In the genomic region with DNA sequence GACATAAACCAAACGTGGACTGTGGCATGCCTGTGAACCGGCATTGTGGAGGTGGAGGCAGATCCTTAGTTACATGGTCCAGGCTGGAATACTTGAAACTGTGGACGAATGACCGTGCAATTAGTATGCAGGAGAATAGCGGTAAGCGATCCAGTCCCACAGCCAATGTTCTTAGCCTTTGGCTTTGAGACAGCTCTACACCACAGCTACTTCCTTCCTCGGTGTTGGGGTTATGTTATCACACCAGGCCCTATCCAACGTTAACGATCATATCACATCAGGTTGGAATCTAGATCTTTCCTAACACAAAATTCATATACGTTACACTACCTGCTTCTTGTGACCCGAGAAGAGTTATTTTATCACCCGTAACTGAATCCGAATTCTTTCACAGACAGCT, we compare ENCODE assay signal across 8 mouse cellular contexts. TPM values are rescaled to one million over a fixed set of nuclear protein-coding genes. Genes with fewer than 3 reads are reported as not detected.
DNase-seq lines count a peak whose midpoint lies in the region; ATAC-seq lines count a peak whose summit lies in the region.

No protein-coding gene starts in this region.

- 76% methylated on average over 13 of the region's 13 CpGs for WGBS in neural tube, embryonic 11.5 days
- 76% methylated on average over 13 of the region's 13 CpGs for WGBS in forebrain, embryonic 13.5 days
- WGBS in limb, embryonic 15.5 days = 68% methylated on average over 13 of the region's 13 CpGs
- 70% methylated on average over 13 of the region's 13 CpGs for WGBS in stomach, embryonic 16.5 days

- H3K9me3 ChIP-seq in neural tube, embryonic 11.5 days (ENCODE audit: control insufficient read depth, low read length) = no peaks in the 10 kb centered on the region
- H3K9me3 ChIP-seq in forebrain, embryonic 13.5 days (replicated peaks) = no peaks in the 10 kb centered on the region
- H3K9me3 ChIP-seq in limb, embryonic 15.5 days = no peaks in the 10 kb centered on the region
- H3K9me3 ChIP-seq in stomach, embryonic 16.5 days (replicated peaks; ENCODE audit: control insufficient read depth, low read length) = no peaks in the 10 kb centered on the region

- H3K9ac ChIP-seq in neural tube, embryonic 11.5 days (ENCODE audit: low read length) = peak overlapping the region; percentile 82; the same call in 1 of the 2 replicates
- peak overlapping the region; percentile 94 for H3K9ac ChIP-seq in forebrain, embryonic 13.5 days
- peak overlapping the region; percentile 95; the same call in 1 of the 2 replicates for H3K9ac ChIP-seq in limb, embryonic 15.5 days
- peak overlapping the region; percentile 98; the same call in 1 of the 2 replicates for H3K9ac ChIP-seq in stomach, embryonic 16.5 days (ENCODE audit: low read length)

- H3K4me2 ChIP-seq in neural tube, embryonic 11.5 days (ENCODE audit: low read depth) = peak overlapping the region; percentile 53
- peak overlapping the region; percentile 94 for H3K4me2 ChIP-seq in forebrain, embryonic 13.5 days
- H3K4me2 ChIP-seq in limb, embryonic 15.5 days = peak overlapping the region; percentile 69
- peak overlapping the region; percentile 86 for H3K4me2 ChIP-seq in stomach, embryonic 16.5 days (ENCODE audit: low read depth, low read length)

- H3K4me1 ChIP-seq in neural tube, embryonic 11.5 days (ENCODE audit: control insufficient read depth, insufficient read depth, low read length) = peaks cover 10% of the 10 kb centered on the region
- H3K4me1 ChIP-seq in forebrain, embryonic 13.5 days = peaks cover 28% of the 10 kb centered on the region
- H3K4me1 ChIP-seq in limb, embryonic 15.5 days = peaks cover 22% of the 10 kb centered on the region
- H3K4me1 ChIP-seq in stomach, embryonic 16.5 days (ENCODE audit: control insufficient read depth, insufficient read depth, low read length) = peaks cover 17% of the 10 kb centered on the region

- no peaks in the 10 kb centered on the region for H3K36me3 ChIP-seq in neural tube, embryonic 11.5 days (ENCODE audit: control insufficient read depth, insufficient read depth, low read length)
- H3K36me3 ChIP-seq in forebrain, embryonic 13.5 days (ENCODE audit: poor library complexity, severe bottlenecking) = peaks cover 24% of the 10 kb centered on the region
- H3K36me3 ChIP-seq in limb, embryonic 15.5 days = peaks cover 23% of the 10 kb centered on the region
- H3K36me3 ChIP-seq in stomach, embryonic 16.5 days (ENCODE audit: control insufficient read depth, insufficient read depth, low read length) = 0 out of 2 replicates have a peak, but pooled peaks cover 2% of the 10 kb centered on the region

- no peak for ATAC-seq in neural tube, embryonic 11.5 days (ENCODE audit: insufficient read depth, low FRiP score, low TSS enrichment)
- ATAC-seq in forebrain, embryonic 13.5 days = no peak
- no peak for ATAC-seq in limb, embryonic 15.5 days (ENCODE audit: insufficient number of reproducible peaks, low FRiP score, low TSS enrichment, low read depth)
- ATAC-seq in stomach, embryonic 16.5 days (ENCODE audit: insufficient read depth, low FRiP score) = no peak

- no peak for DNase-seq in neural tube, embryonic 11.5 days (ENCODE audit: low spot score)
- DNase-seq in neural tube, embryonic 10.5 days (ENCODE audit: extremely low spot score, low spot score) = no peak
- no peak for DNase-seq in thymus, postnatal 0 days (ENCODE audit: low spot score)
- no peak for DNase-seq in thymus, postnatal 10 days (ENCODE audit: low spot score in 2 of 2)
- no peak for DNase-seq in cerebellum, adult 8-10 months

- peak overlapping the region; percentile 74 for H3K4me3 ChIP-seq in neural tube, embryonic 11.5 days (ENCODE audit: low read depth, low read length)
- peak overlapping the region; percentile 88 for H3K4me3 ChIP-seq in forebrain, embryonic 13.5 days
- peak overlapping the region; percentile 96 for H3K4me3 ChIP-seq in limb, embryonic 15.5 days
- peak overlapping the region; percentile 75 for H3K4me3 ChIP-seq in stomach, embryonic 16.5 days (replicated peaks; ENCODE audit: low read length)

- no peaks in the 10 kb centered on the region for H3K27me3 ChIP-seq in neural tube, embryonic 11.5 days (ENCODE audit: control insufficient read depth, insufficient read depth, low read length)
- no peaks in the 10 kb centered on the region for H3K27me3 ChIP-seq in forebrain, embryonic 13.5 days
- no peaks in the 10 kb centered on the region for H3K27me3 ChIP-seq in limb, embryonic 15.5 days
- no peaks in the 10 kb centered on the region for H3K27me3 ChIP-seq in stomach, embryonic 16.5 days (ENCODE audit: control insufficient read depth, insufficient read depth, low read length)

- H3K27ac ChIP-seq in neural tube, embryonic 11.5 days (ENCODE audit: low read depth, low read length) = no peak overlapping the region
- H3K27ac ChIP-seq in forebrain, embryonic 13.5 days = no peak overlapping the region
- H3K27ac ChIP-seq in limb, embryonic 15.5 days = no peak overlapping the region
- H3K27ac ChIP-seq in stomach, embryonic 16.5 days (ENCODE audit: low read length) = no peak overlapping the region

RNA-seq across cellular contexts. Expression of gene Wfdc3, which starts 0.7 kb away (rescaled TPM):
- polyA plus RNA-seq in neural tube, embryonic 11.5 days (2014; fragmentation: Nextera tagmentation; extraction: Ambion mirVana) = 0.13 and 1.4 TPM in 2 replicates
- polyA plus RNA-seq in forebrain, embryonic 13.5 days (2015; fragmentation: Nextera tagmentation; extraction: Ambion mirVana) = 0.92 and 1.4 TPM in 2 replicates
- 0.41 and 0.50 TPM in 2 replicates for polyA plus RNA-seq in limb, embryonic 15.5 days (2015; fragmentation: Nextera tagmentation; extraction: Ambion mirVana)
- polyA plus RNA-seq in stomach, embryonic 16.5 days (2015; fragmentation: Nextera tagmentation; extraction: Ambion mirVana) = 1.3 and 1.9 TPM in 2 replicates
- 0.49 and 0.56 TPM in 2 replicates for polyA plus RNA-seq in thymus, postnatal 0 days (2015; fragmentation: Nextera tagmentation; extraction: Ambion mirVana)

RNA-seq across cellular contexts. Expression of gene Dnttip1, which starts 0.8 kb away (rescaled TPM):
- 67.9 and 77.0 TPM in 2 replicates for polyA plus RNA-seq in neural tube, embryonic 11.5 days (2014; fragmentation: Nextera tagmentation; extraction: Ambion mirVana)
- 75.2 and 80.2 TPM in 2 replicates for polyA plus RNA-seq in forebrain, embryonic 13.5 days (2015; fragmentation: Nextera tagmentation; extraction: Ambion mirVana)
- 61.0 and 63.9 TPM in 2 replicates for polyA plus RNA-seq in limb, embryonic 15.5 days (2015; fragmentation: Nextera tagmentation; extraction: Ambion mirVana)
- polyA plus RNA-seq in stomach, embryonic 16.5 days (2015; fragmentation: Nextera tagmentation; extraction: Ambion mirVana) = 58.0 and 58.3 TPM in 2 replicates
- 70.4 and 85.2 TPM in 2 replicates for polyA plus RNA-seq in thymus, postnatal 0 days (2015; fragmentation: Nextera tagmentation; extraction: Ambion mirVana)

RNA-seq across cellular contexts. Expression of gene Ube2c, which starts 24.7 kb away (rescaled TPM):
- 449 and 453 TPM in 2 replicates for polyA plus RNA-seq in neural tube, embryonic 11.5 days (2014; fragmentation: Nextera tagmentation; extraction: Ambion mirVana)
- polyA plus RNA-seq in forebrain, embryonic 13.5 days (2015; fragmentation: Nextera tagmentation; extraction: Ambion mirVana) = 476 and 507 TPM in 2 replicates
- 293 and 311 TPM in 2 replicates for polyA plus RNA-seq in limb, embryonic 15.5 days (2015; fragmentation: Nextera tagmentation; extraction: Ambion mirVana)
- 332 and 335 TPM in 2 replicates for polyA plus RNA-seq in stomach, embryonic 16.5 days (2015; fragmentation: Nextera tagmentation; extraction: Ambion mirVana)
- polyA plus RNA-seq in thymus, postnatal 0 days (2015; fragmentation: Nextera tagmentation; extraction: Ambion mirVana) = 379 and 497 TPM in 2 replicates

RNA-seq across cellular contexts. Expression of gene Spint5, which starts 29.9 kb away (rescaled TPM):
- not detected in 2 replicates for polyA plus RNA-seq in neural tube, embryonic 11.5 days (2014; fragmentation: Nextera tagmentation; extraction: Ambion mirVana)
- polyA plus RNA-seq in forebrain, embryonic 13.5 days (2015; fragmentation: Nextera tagmentation; extraction: Ambion mirVana) = not detected in 2 replicates
- not detected in 2 replicates for polyA plus RNA-seq in limb, embryonic 15.5 days (2015; fragmentation: Nextera tagmentation; extraction: Ambion mirVana)
- polyA plus RNA-seq in stomach, embryonic 16.5 days (2015; fragmentation: Nextera tagmentation; extraction: Ambion mirVana) = not detected in 2 replicates
- polyA plus RNA-seq in thymus, postnatal 0 days (2015; fragmentation: Nextera tagmentation; extraction: Ambion mirVana) = not detected in 2 replicates

RNA-seq across cellular contexts. Expression of gene Tnnc2, which starts 34.8 kb away (rescaled TPM):
- polyA plus RNA-seq in neural tube, embryonic 11.5 days (2014; fragmentation: Nextera tagmentation; extraction: Ambion mirVana) = 43.2 and 55.4 TPM in 2 replicates
- not detected in 2 replicates for polyA plus RNA-seq in forebrain, embryonic 13.5 days (2015; fragmentation: Nextera tagmentation; extraction: Ambion mirVana)
- polyA plus RNA-seq in limb, embryonic 15.5 days (2015; fragmentation: Nextera tagmentation; extraction: Ambion mirVana) = 350 and 1,119 TPM in 2 replicates
- polyA plus RNA-seq in stomach, embryonic 16.5 days (2015; fragmentation: Nextera tagmentation; extraction: Ambion mirVana) = 15.7 and 377 TPM in 2 replicates
- polyA plus RNA-seq in thymus, postnatal 0 days (2015; fragmentation: Nextera tagmentation; extraction: Ambion mirVana) = 5.8 and 10.7 TPM in 2 replicates
